Mouse (Mus musculus) heart, embryonic 14.5 days (tissue): ENCODE results near the gene Lin28b. TPM values are rescaled to one million over a fixed set of nuclear protein-coding genes. Genes with fewer than 3 reads are reported as not detected.
A peak's percentile ranks its signal among the peaks of the same experiment; 100 is the strongest.

Source experiments
- ATAC-seq: fragments of 200-750 bp; cut with Nextera tagmentation; 2 replicates; pipeline ENCODE4 v1.8.0; 2017; ENCODE audit warnings: low read depth, moderate TSS enrichment; ENCODE audit not compliant: insufficient number of reproducible peaks, insufficient read depth, low FRiP score
- H3K27ac ChIP-seq, 2 experiments: fragments of 200-500 bp in 1 of 2; fragments of 300-500 bp in 1 of 2; sonication (generic) in 1 of 2; replicated peaks in 1 of 2; 2 replicates each; pipeline ENCODE4 v1.5.1; 2012 to 2014; ENCODE audit warnings: low read depth in 2 of 2, low read length in 2 of 2, control low read depth in 1 of 2, mild to moderate bottlenecking in 1 of 2, mixed read lengths in 1 of 2; ENCODE audit not compliant: control insufficient read depth in 1 of 2, insufficient read depth in 1 of 2
- H3K27me3 ChIP-seq: fragments of 300-500 bp; sonication (generic); 2 replicates; pipeline ENCODE4 v1.6.1; 2014; ENCODE audit warnings: mild to moderate bottlenecking, low read length, control low read depth; ENCODE audit not compliant: control insufficient read depth, insufficient read depth
- H3K36me3 ChIP-seq: fragments of 300-500 bp; sonication (generic); 2 replicates; pipeline ENCODE4 v1.6.1; 2014; ENCODE audit warnings: mild to moderate bottlenecking, control low read depth, low read length, mixed read lengths; ENCODE audit not compliant: control insufficient read depth, insufficient read depth
- H3K4me1 ChIP-seq, 2 experiments: fragments of 200-500 bp in 1 of 2; fragments of 300-500 bp in 1 of 2; sonication (generic) in 1 of 2; 2 replicates each; pipeline ENCODE4 v1.6.1; 2012 to 2014; ENCODE audit warnings: low read length in 2 of 2, control low read depth in 1 of 2, mixed read lengths in 1 of 2; ENCODE audit not compliant: control insufficient read depth in 2 of 2, insufficient read depth in 2 of 2
- H3K4me2 ChIP-seq: fragments of 300-500 bp; sonication (generic); 2 replicates; pipeline ENCODE4 v1.6.1; 2014; ENCODE audit warnings: mild to moderate bottlenecking, low read length
- H3K4me3 ChIP-seq, 2 experiments: fragments of 200-500 bp in 1 of 2; fragments of 300-500 bp in 1 of 2; sonication (generic) in 1 of 2; 2 replicates each; pipeline ENCODE4 v1.5.1; 2012 to 2014; ENCODE audit warnings: low read length in 2 of 2, mild to moderate bottlenecking in 2 of 2, control low read depth in 1 of 2, low read depth in 1 of 2, moderate library complexity in 1 of 2; ENCODE audit not compliant: control insufficient read depth in 1 of 2, insufficient read depth in 1 of 2
- H3K9ac ChIP-seq: fragments of 300-500 bp; sonication (generic); 2 replicates; pipeline ENCODE4 v1.6.1; 2014; ENCODE audit warnings: mild to moderate bottlenecking, low read length
- H3K9me3 ChIP-seq: fragments of 300-500 bp; sonication (generic); 2 replicates; pipeline ENCODE4 v1.6.1; 2016; ENCODE audit warnings: low read length, control low read depth; ENCODE audit not compliant: control insufficient read depth
- WGBS: fragments of 180-500 bp; shearing (Covaris S2); extraction: QIAGEN DNeasy Blood & Tissue Kit; methylation state at CpG from one replicate; pipeline ENCODE4 v1.1.7; 2014; 5-methylcytosine and 5-hydroxymethylcytosine counted together
- polyA plus RNA-seq: library from polyadenylated mRNA; unstranded; fragments of >200 nt; fragmentation: Nextera tagmentation; extraction: Ambion mirVana; gene quantifications from 2 replicates; pipeline ENCODE4 v1.2.1, GENCODE M21; 2014

Gene Lin28b
- 3.0 and 3.2 TPM in 2 replicates for polyA plus RNA-seq

DNA sequence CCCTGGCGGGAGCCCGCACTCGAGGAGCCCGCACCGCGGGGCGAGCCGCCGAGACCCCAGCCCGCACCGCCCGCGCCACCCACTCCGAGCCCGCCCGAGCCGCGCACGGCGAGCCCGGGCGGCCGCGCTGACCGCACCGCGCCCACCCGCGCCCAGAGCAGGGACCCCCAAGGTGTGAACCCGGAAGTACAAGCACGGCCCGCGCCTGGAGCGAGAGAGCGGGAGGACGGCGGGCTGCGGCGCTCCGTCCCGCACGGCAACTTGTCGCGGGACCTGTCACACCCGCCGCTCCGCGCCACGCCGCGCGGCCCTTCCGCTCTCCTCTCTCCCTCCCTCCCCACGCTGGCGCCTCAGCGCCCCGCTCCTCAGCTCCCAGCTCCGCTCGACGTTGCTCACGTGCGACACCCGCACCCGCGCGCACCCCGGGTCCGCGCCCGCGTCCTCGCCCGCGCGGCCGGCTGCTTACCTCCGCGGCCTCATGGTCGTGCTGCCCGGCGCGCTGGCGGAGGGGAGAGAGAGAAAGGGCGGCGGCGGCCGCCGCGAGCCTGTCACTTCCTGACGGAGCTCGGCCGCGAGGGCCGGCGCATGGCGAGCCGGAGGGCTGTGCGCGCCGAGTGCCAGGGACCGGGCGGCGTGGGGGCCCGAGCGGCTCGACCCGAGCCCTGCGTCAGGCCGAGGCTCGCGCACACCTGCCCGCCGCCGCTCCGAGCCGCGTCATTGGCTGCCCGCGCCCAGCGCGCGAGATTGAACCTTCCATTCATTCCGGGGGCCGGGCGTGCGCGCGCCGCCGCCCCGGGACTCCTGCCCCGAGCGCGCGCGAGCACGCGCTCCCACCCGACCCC lies at the start of gene Lin28b:
Gene Lin28b, minus strand, starts transcription at position 635 of the 842 bp plus-strand sequence.
- Histone ChIP-seq H3K4me2 (peak within 1 kb of the TSS; percentile 100), H3K4me3 (peak within 1 kb of the TSS; percentile 52 to 70), H3K4me1 (peaks cover 0 to 4% of the 10 kb centered on the region in 2 experiments; a peak in 1 of 4 replicates), H3K27ac (no peak within 1 kb of the TSS), H3K27me3 (peaks cover 24% of the 10 kb centered on the region), H3K36me3 (no peaks in the 10 kb centered on the region), H3K9ac (peak within 1 kb of the TSS; percentile 68), H3K9me3 (no peaks in the 10 kb centered on the region)
- under 1% methylated on average over 110 of the region's 139 CpGs for WGBS
- ATAC-seq, result peak; percentile 82

DNA sequence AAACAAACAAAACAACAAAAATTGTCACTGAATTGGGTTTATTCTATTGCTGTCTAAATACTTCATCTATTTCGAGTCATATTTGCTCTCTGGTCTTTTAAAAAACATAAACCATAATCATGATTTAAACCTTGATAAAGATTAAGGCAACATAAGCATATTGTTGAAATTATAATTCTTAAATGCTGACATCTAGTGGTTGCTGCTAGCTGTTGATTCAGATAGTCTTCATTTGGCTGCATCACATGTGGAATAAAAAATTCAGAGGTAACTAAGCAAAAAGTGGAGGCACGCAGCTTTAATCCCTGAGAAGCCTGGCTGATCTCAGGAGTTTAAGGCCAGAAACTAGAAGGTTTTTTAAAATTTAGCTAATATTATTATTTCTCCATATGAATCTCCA lies 25.6 kb upstream of the Lin28b start:
- Histone ChIP-seq H3K9ac (no peak overlapping the region), H3K4me2 (no peak overlapping the region), H3K4me3 (no peak overlapping the region), H3K9me3 (no peaks in the 10 kb centered on the region), H3K27me3 (no peaks in the 10 kb centered on the region), H3K27ac (no peak overlapping the region), H3K36me3 (no peaks in the 10 kb centered on the region), H3K4me1 (no peaks in the 10 kb centered on the region)
- no peak for ATAC-seq
- WGBS, result 58% methylated on average over 2 of the region's 2 CpGs

DNA sequence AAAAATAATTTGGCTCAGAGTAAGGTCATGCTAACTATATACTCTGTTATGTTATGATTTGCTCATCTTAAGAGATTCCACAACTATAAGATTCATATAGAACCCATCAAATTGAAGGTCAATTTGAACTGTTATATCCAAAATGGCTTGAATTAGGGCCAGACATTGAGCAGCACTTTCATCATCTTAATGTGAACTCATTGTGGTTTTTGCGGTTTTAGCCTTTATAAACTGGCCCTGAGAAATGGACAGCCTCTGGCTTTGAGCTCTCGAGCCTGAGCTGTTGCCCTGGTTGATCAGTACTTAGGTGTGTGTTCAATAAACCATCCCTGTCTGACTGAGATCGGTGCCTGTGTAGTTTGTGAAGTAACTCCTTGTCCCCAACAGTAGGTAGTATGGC lies 24.5 kb upstream of the Lin28b start:
- Histone ChIP-seq H3K36me3 (no peaks in the 10 kb centered on the region), H3K4me3 (no peak overlapping the region), H3K4me1 (no peaks in the 10 kb centered on the region), H3K27ac (no peak overlapping the region), H3K4me2 (no peak overlapping the region), H3K27me3 (no peaks in the 10 kb centered on the region), H3K9me3 (no peaks in the 10 kb centered on the region), H3K9ac (no peak overlapping the region)
- no peak for ATAC-seq
- WGBS, result 79% methylated on average over 3 of the region's 3 CpGs

DNA sequence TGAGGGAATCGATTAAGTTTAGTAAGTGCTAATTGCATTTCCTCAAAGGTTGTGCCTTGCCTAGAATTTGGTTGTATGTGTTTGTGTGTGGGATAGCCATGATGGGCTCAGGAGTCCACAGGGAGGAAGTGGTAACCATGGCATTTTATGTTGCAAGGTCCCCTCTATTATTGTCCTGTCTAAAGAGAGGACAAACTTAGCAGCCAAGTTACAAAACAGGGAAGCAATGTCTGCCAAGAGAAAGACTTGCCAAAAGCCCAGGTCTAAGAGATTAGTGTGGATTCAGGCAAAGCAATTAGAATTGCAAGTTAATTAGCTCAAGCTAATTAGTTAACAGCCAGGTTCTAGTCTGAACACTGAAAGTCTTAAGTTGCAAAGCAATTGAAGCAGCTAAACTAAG lies 14.1 kb upstream of the Lin28b start:
- Histone ChIP-seq H3K4me1 (no peaks in the 10 kb centered on the region), H3K9ac (no peak overlapping the region), H3K9me3 (no peaks in the 10 kb centered on the region), H3K4me3 (no peak overlapping the region), H3K27ac (no peak overlapping the region), H3K4me2 (no peak overlapping the region), H3K27me3 (no peaks in the 10 kb centered on the region), H3K36me3 (no peaks in the 10 kb centered on the region)
- no peak for ATAC-seq
- WGBS, result 71% methylated on average over 1 of the region's 1 CpGs

DNA sequence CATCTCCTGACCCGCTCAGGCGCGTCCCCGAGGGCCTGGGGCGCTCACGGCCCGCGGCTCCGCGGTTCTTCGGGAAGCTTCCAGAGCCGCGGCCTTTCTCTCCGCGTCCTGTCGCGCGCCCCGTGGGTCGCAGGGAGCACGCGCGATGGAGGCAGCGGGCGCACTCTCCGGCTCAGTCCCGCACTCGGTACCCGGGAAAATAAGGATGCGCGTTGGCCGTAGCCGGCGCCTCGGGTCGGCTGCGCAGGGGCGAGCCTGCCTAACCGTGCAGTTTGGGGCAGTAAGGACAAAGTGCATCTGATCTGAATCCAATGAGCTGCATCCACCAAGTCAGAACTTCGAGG lies 380 bp upstream of the Lin28b start:
- peak overlapping the region; percentile 68 for H3K9ac ChIP-seq
- peaks cover 24% of the 10 kb centered on the region for H3K27me3 ChIP-seq
- H3K9me3 ChIP-seq, result no peaks in the 10 kb centered on the region
- peaks cover 0 to 4% of the 10 kb centered on the region in 2 experiments; a peak in 1 of 4 replicates for H3K4me1 ChIP-seq
- no peaks in the 10 kb centered on the region for H3K36me3 ChIP-seq
- peak overlapping the region; percentile 52 to 70 for H3K4me3 ChIP-seq
- H3K4me2 ChIP-seq, result peak overlapping the region; percentile 100
- H3K27ac ChIP-seq, result no peak overlapping the region
- WGBS, result under 1% methylated on average over 39 of the region's 40 CpGs
- ATAC-seq, result peak; percentile 31; the same call in 1 of the 2 replicates

DNA sequence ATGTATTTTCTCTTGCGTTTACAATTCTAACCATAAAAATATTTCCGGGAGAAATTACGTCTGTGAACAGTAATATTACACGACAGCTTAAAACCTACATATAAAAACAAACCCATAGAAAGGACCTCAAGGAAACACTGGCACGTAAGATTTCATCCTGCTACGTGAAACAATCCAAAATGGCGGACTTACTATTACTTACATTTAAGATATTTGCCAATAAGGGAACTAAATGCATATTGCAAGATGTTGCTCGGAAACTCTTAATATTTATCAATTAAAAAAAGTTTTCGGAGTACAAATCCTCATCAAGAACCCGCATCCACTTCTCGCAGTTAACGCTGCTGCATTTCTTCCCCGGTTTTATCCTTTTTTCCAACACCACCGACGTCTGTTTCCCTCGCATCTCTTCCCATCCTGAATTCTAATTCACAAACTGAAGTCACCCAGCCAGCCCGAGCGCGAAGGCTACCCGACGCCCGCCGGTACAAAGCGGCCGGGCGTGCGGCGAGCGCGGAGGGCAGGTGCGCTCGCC lies 902 bp downstream of the Lin28b start:
- H3K27ac ChIP-seq, result no peak overlapping the region
- H3K9ac ChIP-seq, result peak overlapping the region; percentile 68
- ATAC-seq, result no peak

DNA sequence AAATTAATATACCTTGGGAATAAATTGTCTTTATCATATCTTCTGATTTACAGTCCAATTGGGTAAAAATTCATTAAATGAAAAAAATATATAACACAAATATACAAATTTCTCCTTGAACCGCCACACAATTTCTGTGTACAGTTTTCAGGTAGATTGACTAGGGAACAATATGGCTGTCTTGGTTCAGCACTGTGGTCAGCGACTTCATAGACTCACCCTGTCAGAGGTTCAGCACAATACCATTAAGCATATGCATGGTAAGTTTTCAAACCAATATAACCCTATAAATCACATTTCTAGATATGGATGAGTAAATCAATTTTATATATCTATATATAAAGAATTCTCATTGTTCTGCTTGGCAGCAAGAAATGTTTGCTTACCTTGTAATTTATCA lies 3.0 kb downstream of the Lin28b start:
- no peak for ATAC-seq
- Histone ChIP-seq H3K36me3 (no peaks in the 10 kb centered on the region), H3K4me3 (no peak overlapping the region), H3K4me1 (peaks cover 0 to 4% of the 10 kb centered on the region in 2 experiments; a peak in 1 of 4 replicates), H3K27ac (no peak overlapping the region), H3K4me2 (no peak overlapping the region), H3K9me3 (no peaks in the 10 kb centered on the region), H3K27me3 (peaks cover 17% of the 10 kb centered on the region), H3K9ac (no peak overlapping the region)
- 44% methylated on average over 2 of the region's 2 CpGs for WGBS

More for the DNA sequence above, 902 bp downstream of the Lin28b start:
- peaks cover 0 to 4% of the 10 kb centered on the region in 2 experiments; a peak in 1 of 4 replicates for H3K4me1 ChIP-seq
- peak overlapping the region; percentile 100 for H3K4me2 ChIP-seq
- peaks cover 24% of the 10 kb centered on the region for H3K27me3 ChIP-seq
- peak overlapping the region; percentile 52 to 70 for H3K4me3 ChIP-seq
- no peaks in the 10 kb centered on the region for H3K9me3 ChIP-seq
- 3% methylated on average over 31 of the region's 32 CpGs for WGBS
- H3K36me3 ChIP-seq, result no peaks in the 10 kb centered on the region
